Mouse (Mus musculus) erythroblast, embryonic 14.5 days (primary cell): Measurements from ENCODE around the gene Hmgcl.

ENCODE experiments used
- GATA1 ChIP-seq: IDR thresholded peaks from 2 replicates; pipeline ENCODE4 v1.6.1; 2012; ENCODE audit warnings: low read length, inconsistent platforms, mixed read lengths
- TAL1 ChIP-seq: IDR thresholded peaks from 3 replicates; pipeline ENCODE4 v1.6.1; 2012; ENCODE audit warnings: low read length, inconsistent platforms, mixed read lengths

DNA sequence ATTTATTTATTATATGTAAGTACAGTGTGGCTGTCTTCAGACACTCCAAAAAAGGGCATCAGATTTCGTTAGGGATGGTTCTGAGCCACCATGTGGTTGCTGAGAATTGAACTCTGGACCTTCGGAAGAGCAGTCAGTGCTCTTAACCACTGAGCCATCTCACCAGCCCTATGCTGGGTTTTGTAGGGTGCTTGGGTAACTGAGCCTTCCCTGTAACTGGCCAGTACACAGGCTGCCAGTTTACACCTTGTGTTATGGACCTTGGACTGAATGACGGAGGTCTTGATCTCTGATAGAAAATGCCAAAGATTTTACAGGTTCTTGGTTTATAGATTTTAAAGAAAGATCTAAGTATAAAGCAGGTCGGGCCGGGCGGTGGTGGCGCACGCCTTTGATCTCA is 16.0 kb upstream of the Hmgcl start:
- TF ChIP-seq GATA1 (no peak), TAL1 (no peak)
